Mouse (Mus musculus) fat pad, adult 2 months (tissue): ENCODE measurements around the gene Sult5a1.
"Not testable (repeated sequence)": the region's sequence is repeated elsewhere in the genome, so short reads cannot be mapped to it uniquely, and the experiment has no call there.

ENCODE experiments used
- DNase-seq: peaks from one replicate; pipeline ENCODE4 v3.0.0-alpha.2; 2011; ENCODE audit warnings: low read depth, low spot score; ENCODE audit errors: extremely low read depth

Gene Sult5a1

DNA sequence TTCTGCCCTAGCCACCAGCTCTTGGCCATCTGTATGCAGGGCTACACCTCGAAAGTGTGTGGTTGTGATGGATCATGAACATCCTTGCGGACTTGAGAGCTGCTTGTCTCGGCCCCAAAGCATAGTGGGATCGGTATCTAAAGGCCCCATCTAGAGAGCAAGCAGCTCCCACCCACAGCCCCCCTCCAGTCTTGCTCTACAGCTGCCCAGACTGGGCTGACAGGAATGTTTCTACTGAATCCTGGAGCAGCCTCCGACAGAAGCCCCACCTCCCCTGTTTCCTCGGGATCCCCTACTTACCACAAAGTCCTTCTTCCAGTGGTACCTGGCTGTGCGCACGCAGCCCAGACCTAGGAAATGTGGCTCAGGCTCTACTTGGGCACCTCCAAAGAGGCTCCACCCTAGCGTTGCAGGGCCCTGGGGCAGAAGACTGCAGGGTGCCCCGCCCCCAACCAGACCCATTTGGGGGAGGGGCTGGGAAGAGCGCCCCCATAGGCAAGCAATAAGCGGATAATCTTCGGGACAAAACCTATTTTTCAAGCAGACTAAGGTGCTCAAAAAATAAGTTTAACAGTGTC lies at the start of gene Sult5a1:
Gene Sult5a1 (minus strand): TSS at position 428 of the 578 bp plus-strand sequence.
- no peak for DNase-seq

GRCm38 (mm10) chr8:123203571-123203970 lies 45.5 kb upstream of the Sult5a1 start:
- DNase-seq, result no peak

GRCm38 (mm10) chr8:123202288-123202687 lies 44.2 kb upstream of the Sult5a1 start:
- no peak for DNase-seq

- DNase-seq, result no peak
Measured at GRCm38 (mm10) chr8:123199864-123200263, 41.7 kb upstream of the Sult5a1 start.

GRCm38 (mm10) chr8:123197016-123197415 lies 38.9 kb upstream of the Sult5a1 start:
- DNase-seq, result not testable (repeated sequence)

DNA sequence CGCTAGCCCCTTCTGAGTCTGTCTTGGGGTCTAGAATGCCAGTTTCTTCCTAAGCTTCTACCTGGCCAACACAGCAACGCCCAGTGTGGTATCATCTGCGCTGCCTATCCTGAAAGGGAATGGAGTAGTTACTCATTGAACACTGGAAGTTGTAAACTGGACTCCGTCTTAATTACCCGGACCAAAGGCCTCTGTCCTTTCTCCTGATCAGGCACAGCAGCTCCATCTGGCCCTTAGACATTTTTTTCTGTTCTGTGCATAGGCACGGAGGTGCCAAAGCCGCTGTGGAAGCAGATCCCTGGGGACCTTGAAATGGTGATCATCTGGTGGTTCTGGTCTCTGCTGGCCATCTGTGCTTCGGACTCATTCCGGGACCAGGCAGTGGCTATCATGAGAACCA lies 35.7 kb upstream of the Sult5a1 start:
- no peak for DNase-seq

GRCm38 (mm10) chr8:123191908-123192307 lies 33.8 kb upstream of the Sult5a1 start:
- DNase-seq, result no peak

- DNase-seq, result peak; percentile 80
Measured at GRCm38 (mm10) chr8:123190678-123191077, 32.6 kb upstream of the Sult5a1 start.

GRCm38 (mm10) chr8:123188841-123189240 lies 30.7 kb upstream of the Sult5a1 start:
- no peak for DNase-seq

DNA sequence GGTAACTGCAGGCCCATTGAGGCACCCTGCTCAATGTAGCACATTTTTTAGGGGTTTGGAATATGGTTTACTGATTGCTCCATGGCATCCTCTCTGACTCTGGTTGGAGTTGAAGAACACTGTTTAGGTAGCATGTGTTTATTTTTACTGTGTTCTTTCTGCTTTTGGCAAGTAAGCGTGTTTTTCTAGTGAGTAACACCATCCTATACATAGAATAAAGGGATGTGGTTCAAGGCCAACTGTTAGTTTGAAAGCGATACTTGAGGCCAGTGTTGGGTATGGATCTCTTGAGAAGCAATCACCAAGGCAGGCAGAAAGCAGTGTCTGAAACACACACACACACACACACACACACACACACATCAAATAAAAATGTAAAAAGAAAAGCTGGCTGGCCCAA lies 29.9 kb upstream of the Sult5a1 start:
- no peak for DNase-seq

DNA sequence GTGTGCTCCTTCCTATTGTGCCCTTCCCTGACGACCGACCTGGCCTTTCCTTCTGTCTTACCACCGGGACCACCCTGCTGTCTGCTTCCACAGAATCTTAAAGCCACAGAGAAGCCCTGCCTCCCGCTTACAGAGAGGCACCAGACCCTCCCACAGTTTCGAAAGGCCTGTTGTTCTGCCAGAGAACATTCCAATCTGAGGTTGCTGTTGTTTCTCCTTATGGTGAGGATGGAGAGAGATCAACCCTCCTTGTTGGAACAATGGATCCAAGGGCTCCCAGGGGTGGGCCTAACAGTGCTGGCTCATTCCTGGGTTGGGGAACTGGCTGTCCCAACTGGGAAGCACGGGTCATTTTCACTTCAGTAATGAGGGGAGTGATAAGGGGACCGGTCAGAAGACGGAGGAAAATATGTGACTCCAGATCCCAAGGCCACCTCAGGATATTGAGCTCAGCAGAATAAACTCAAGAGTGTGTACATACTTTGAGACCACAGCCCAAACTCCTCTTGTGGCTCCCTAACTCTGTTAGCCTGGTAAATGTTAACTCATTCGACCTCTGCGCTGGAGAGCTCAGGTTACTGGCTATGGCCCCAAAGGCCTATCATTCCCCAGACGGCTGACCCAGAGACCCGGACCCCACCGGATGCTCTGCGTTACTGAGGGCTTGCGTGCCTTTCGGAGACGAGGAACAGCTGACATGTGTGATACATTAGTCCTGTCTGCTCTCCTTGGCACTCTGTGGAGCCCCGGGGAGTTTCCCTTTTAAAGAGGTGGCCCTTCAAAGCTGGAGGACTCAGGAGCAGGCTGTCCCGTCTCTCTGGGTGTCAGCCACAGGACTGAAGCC lies 27.7 kb upstream of the Sult5a1 start, which contains the start of gene Dpep1:
Gene Dpep1 (plus strand): TSS at position 677 of the 844 bp plus-strand sequence.
- no peak for DNase-seq

- DNase-seq, result peak; percentile 50
Measured at GRCm38 (mm10) chr8:123181391-123181790, 23.3 kb upstream of the Sult5a1 start.

- DNase-seq, result no peak
Measured at GRCm38 (mm10) chr8:123156070-123156773, 1.9 kb downstream of the Sult5a1 start.

DNA sequence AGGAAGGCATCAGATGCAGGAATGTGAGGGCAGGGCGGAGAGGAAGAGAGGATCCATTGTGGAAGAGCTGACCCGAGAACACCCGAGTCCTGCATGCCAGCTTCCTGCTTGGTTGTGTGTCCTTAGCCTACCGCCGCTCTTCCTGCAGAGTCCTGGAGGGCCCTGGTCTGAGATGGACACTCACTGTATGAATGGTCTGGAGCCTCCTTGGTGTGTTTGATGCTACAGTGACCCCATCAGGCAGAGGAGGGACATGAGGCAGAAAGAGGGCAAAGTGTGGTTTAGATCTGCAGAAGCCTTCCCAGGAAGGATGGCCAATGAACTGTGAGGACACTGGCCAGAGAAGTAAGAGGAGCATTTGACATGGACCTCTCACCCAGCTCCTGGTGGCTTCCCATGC lies 2.9 kb downstream of the Sult5a1 start:
- DNase-seq, result no peak

DNA sequence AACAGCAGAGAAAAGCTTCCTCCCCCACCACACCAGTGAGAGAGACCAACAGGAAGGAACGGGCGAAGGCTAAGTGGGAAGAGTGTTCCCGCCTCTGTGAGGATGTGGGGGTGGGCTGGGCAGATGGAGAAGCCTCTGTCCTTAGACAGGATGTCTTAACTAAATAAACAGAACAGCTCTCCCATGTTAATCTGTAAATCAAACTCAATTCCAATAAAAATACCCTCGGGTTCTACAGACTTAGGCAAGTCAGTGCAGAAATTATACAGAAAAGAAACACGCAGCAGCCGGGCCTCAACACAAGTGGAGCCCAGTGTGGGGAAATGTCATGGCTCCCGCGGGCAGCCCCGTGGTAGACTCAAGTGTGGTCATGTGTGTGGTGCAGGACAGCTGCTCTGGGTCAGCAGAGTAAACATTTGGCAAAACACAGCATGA lies 7.4 kb downstream of the Sult5a1 start:
- peak; percentile 87 for DNase-seq

DNA sequence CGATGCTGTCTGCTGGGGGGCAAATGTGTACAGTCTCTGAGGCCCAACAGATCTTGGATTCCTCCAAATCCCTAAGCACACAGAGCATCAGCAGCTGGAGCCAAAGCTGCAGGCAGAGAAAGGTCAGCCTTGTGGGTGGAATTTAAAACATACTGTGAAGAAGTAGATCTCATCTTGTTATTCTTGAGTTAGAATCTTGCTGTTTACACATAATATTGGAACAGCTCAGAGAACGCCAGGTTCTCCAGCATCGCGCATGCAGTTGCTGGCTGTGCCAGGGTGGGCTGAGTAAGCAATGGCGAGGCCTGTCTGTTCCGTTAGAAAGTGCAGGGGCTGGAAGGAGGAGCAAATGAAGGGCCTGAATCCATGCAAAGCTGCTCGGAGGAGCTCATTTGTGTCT lies 11.7 kb downstream of the Sult5a1 start:
- no peak for DNase-seq

GRCm38 (mm10) chr8:123145279-123145678 lies 12.8 kb downstream of the Sult5a1 start:
- no peak for DNase-seq

DNA sequence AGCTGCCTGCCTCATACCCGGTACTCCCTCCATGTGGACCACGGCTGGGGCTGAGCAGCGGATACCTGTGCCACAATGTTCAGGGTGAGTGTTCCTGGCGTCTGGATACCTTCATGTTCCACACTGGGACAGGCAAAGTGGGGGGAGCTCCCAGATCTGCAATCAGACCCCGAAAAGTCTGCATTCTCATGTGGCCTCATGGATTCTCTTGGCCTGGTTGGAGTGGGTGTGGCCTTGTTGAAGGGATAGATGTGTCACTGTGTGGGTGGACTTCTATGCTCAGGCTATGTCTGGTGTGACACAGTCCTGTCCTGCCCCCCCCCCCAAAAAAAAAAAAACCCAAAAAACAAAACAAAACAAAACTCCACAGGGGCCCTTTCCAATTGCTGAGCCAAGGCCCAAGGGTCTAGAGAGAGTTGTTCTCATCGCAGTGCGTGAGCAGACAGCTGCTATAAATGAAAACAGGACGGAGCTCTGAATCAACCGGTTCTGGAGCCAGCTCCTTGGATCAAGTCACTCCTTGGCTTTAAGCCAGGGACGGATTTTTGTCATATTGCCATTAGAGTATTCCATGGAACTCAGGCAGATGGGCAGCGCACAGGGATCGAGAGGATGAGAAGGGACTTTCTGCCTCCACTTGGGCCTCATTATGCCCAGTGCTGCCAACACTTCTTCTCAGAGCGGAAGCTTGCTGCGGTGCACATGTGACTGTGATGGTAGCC lies 16.2 kb downstream of the Sult5a1 start:
- peak; percentile 61 for DNase-seq

DNA sequence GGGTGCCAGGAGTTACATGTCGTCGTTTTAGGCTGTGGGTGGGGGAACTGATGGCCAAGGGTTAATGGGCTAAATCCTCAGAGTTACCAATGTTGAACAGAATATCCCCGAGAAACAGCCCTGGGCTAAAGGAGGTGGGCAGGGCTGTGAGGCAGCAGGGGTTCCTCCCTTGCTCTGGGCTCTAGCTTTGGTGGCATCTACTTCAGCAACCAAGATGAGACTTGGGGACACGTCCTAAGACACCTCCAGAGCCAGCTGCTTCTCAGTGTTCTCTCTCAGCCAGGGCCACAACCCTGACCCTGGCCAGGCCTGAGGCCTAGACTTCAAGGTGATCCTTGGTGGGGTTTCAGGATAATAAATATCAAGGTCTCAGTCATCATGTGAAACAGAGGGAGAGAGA lies 19.4 kb downstream of the Sult5a1 start:
- DNase-seq, result no peak

- peak; percentile 36 for DNase-seq
Measured at GRCm38 (mm10) chr8:123137645-123138077, 20.5 kb downstream of the Sult5a1 start.

- no peak for DNase-seq
Measured at GRCm38 (mm10) chr8:123136287-123136686, 21.8 kb downstream of the Sult5a1 start.
